Mouse (Mus musculus): ENCODE data around the gene Zfp277.

- no peak for TF ChIP-seq CTCF (IDR thresholded peaks at IDR 0.05; ENCODE audit: extremely low read depth, insufficient read depth, insufficient read length, insufficient replicate concordance)
- no peak for TF ChIP-seq POLR2A (IDR thresholded peaks at IDR 0.05; ENCODE audit: low read depth, low read length)
Observed at GRCm38 (mm10) chr12:40381173-40381801, 64.4 kb downstream of the Zfp277 start.
